Mouse (Mus musculus): ENCODE data around the gene Dchs1.
"Not testable (repeated sequence)": the region's sequence is repeated elsewhere in the genome, so short reads cannot be mapped to it uniquely, and the experiment has no call there.

Gene Dchs1

GRCm38 (mm10) chr7:105743246-105743925 lies 44.1 kb downstream of the Dchs1 start:
- DNase-seq (ENCODE audit: extremely low read depth, low read depth, low spot score): not testable (repeated sequence)

GRCm38 (mm10) chr7:105742539-105743215 lies 44.8 kb downstream of the Dchs1 start:
- DNase-seq (ENCODE audit: extremely low read depth, low read depth, low spot score): not testable (repeated sequence)

DNA sequence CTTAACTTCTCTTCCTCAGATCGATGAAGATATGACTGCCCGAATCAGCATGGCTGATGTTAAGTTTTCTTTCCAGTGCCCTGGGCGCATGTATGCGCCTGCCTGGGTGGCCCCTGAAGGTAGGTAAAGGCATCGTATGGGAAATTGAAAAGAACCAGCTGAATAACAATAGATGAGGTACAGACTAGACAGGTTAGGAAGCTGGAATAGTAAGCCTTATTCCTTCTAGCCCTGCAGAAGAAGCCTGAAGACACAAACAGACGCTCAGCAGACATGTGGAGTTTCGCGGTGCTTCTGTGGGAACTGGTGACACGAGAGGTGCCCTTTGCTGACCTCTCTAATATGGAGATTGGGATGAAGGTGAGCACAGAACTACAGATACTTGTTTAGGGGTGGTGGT lies 45.5 kb downstream of the Dchs1 start:
- no peak for DNase-seq (ENCODE audit: extremely low read depth, low read depth, low spot score)

- DNase-seq (ENCODE audit: extremely low read depth, low read depth, low spot score): no peak
Observed at GRCm38 (mm10) chr7:105740851-105741250, 46.6 kb downstream of the Dchs1 start.

DNA sequence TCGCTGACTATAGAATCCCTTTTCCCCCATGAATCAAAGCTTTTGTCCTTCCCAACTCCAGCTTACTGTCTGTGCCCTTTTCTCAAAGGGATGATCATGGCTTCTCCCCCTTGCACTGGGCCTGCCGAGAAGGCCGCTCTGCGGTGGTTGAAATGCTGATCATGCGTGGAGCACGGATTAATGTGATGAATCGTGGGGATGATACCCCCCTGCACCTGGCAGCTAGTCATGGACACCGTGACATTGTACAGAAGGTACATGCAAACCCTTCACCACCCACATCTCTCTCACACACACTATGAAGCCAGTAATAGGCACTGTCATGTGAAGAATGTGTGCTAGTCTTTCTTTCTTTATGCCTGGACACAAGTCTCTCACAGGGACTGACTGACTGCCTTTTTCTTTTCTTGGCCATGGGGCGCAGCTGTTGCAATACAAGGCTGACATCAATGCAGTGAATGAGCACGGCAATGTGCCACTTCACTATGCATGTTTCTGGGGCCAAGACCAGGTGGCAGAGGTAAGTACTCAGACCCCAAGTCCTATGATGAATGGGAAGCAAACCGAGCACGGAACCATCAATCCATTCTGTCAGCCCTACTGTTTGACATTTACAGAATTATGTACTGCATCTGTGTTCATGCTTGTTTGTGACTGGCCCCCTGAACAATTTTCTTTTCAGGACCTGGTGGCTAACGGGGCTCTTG lies 47.2 kb downstream of the Dchs1 start:
- no peak for DNase-seq (ENCODE audit: extremely low read depth, low read depth, low spot score)

GRCm38 (mm10) chr7:105738948-105739347 lies 48.5 kb downstream of the Dchs1 start:
- no peak for DNase-seq (ENCODE audit: extremely low read depth, low read depth, low spot score)

DNA sequence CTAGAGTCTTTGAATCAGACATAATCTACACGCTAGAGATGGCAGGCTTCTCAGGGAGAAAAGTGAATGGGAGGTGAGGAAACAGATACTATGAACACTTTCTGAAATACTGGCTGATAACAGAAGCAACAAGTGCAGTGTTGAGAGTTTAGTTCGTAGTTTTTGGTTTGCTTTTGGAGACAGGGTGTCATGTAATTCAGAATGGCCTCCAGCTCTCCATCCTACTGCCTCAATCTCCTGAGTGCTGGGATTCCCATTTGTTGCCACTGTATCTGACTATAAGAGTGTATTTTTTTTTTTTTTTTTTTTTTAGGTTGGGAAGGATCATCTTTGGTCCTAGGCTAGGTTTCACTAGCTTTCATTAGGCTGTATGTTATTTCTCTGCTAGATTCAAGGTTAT lies 49.2 kb downstream of the Dchs1 start:
- DNase-seq (ENCODE audit: extremely low read depth, low read depth, low spot score): no peak

DNA sequence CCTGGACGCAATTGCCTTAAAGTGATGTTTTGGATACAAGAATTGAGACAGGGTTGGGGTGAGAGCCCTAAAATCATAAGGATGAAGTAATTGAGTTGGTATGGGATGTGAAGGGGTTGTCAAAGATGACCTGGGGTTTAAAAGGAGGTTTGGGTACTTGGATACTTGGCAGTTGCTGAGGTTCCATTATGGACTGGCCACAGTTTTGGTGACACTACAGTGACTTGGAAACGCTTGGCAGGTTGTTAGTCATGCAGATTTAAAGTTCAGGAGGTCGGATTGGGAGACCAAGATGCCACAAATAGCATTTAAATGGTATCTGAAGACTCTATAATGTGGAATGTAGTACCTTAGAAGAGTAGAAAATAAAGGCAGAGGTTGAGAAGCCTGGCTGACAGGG lies 49.8 kb downstream of the Dchs1 start:
- DNase-seq (ENCODE audit: extremely low read depth, low read depth, low spot score): no peak

DNA sequence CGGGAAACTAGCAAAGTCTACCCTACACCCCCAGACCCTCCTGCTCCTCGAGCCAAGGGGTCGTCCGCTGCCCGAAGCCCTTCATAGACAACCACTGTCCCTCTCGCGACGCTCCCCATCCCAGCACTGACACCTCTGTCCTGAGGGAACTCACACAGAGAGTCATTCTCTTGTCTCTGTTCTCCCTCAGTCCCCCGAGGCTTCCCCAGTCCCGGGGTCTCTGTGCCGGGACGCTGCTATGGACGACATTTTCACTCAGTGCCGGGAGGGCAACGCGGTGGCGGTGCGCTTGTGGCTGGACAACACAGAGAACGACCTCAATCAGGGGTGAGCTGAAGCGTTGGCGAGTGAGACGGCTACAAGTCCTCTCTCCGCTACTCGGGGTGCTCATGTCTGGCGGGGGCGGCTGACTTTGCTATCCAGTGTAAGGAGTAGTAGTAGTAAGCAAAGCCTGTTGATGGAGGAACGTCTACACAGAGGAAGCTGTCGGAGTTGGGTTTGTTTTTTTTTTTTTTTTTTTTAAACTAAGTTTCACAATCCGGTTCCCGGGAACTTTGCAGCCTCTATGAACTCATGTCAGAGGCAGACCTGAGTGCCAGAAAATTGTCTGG lies 50.4 kb downstream of the Dchs1 start, which contains the start of gene Rrp8:
Rrp8 (minus strand) TSS at position 475 of the 611 bp plus-strand sequence.
- DNase-seq (ENCODE audit: extremely low read depth, low read depth, low spot score): no peak

GRCm38 (mm10) chr7:105736264-105736901 lies 51.1 kb downstream of the Dchs1 start, which contains the start of gene Ilk:
TSS of gene Ilk (plus strand) at chr7:105736592.
- DNase-seq (ENCODE audit: extremely low read depth, low read depth, low spot score): no peak

DNA sequence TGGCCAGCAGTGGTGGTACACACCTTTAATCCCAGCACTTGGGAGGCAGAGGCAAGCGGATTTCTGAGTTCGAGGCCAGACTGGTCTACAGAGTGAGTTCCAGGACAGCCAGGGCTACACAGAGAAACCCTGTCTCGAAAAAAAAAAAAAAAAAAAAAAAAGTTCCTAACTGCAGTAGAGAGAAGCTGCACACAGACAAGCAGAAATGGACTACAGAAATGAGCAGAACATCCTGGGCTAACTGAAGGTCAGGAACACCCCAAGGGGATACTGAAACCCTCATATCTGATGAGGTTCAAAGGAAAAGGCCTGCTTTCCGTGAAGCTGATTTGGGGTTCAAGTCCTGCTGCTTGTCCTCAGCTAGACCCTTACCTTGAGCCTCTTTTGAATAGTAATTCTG lies 52.0 kb downstream of the Dchs1 start:
- not testable (repeated sequence) for DNase-seq (ENCODE audit: extremely low read depth, low read depth, low spot score)

GRCm38 (mm10) chr7:105734826-105735225 lies 52.6 kb downstream of the Dchs1 start:
- no peak for DNase-seq (ENCODE audit: extremely low read depth, low read depth, low spot score)

DNA sequence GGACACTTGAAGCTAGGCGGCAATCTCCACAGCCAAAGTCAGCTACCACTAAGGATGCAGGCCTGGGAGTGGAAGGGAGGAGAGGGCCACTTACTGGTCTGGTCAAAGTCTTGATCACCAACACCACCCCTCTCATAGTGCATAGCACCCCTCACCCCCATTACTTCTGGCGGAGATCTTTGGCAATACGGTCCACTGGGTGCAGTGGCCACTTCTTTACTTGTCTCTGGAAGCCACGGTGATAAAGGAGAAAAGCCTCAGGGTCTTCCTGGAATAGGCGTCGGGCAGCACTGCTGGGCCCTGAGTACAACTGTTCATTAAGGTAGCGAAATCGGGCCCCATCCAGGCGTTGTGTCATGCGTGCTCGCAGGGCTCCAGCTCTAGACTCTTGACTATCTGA lies 53.6 kb downstream of the Dchs1 start:
- DNase-seq (ENCODE audit: extremely low read depth, low read depth, low spot score): no peak

DNA sequence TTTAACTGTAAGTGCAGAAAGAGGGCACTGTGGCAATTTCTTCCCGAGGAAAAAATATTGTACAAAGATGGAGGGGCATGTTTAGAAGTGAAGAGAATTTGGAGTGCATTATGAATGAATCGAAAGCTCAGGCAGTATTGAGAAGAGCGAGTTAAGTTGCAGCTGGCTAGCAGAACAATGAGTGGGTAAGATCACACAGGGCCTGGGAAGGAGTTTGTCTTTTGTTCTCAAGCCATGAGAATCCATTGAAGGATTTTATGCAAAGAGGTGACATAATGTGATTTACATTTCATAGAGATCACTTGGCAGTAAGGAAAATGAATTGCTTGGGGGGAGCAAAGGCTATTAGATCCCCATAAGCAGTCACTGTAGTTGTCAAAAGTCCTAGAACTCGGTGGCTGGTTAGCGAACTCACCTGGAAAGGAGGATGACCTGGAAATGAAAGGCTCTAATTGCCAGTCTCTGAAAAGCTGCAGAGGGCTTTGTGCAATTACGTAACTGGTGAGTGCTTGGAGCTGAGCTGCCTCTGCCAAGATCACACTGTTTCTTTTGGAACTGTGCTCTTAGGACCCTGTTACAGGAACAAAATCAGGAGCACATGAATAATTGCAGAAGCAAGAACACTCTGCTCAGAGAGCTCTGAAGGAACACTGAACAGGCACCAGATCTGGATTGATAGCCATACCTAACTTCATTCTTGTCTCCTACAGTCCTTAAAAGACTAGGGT lies 58.6 kb downstream of the Dchs1 start:
- DNase-seq (ENCODE audit: extremely low read depth, low read depth, low spot score): no peak

- no peak for DNase-seq (ENCODE audit: extremely low read depth, low read depth, low spot score)
Observed at GRCm38 (mm10) chr7:105726980-105727325, 60.5 kb downstream of the Dchs1 start.

GRCm38 (mm10) chr7:105726144-105726979 lies 61.1 kb downstream of the Dchs1 start:
- DNase-seq (ENCODE audit: extremely low read depth, low read depth, low spot score): no peak

DNA sequence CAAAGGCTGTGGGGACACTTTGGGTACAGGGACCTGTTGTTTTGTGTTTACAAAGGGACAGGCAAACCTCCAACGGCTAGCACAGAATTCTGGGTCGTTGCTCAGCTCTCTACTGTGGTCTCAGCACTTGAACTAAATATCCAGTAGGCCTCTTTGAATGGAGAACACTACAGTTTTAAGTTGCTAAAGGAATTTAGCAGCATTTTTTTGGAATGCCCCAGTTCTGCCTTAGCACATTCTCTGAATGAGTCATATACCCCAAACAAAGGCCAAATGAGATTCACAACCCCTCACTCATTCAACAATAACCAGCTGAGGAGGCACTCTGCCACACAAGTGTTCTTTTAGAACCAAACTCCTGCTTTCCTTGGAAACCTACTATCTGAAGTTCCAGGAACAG lies 65.5 kb downstream of the Dchs1 start:
- no peak for DNase-seq (ENCODE audit: extremely low read depth, low read depth, low spot score)

DNA sequence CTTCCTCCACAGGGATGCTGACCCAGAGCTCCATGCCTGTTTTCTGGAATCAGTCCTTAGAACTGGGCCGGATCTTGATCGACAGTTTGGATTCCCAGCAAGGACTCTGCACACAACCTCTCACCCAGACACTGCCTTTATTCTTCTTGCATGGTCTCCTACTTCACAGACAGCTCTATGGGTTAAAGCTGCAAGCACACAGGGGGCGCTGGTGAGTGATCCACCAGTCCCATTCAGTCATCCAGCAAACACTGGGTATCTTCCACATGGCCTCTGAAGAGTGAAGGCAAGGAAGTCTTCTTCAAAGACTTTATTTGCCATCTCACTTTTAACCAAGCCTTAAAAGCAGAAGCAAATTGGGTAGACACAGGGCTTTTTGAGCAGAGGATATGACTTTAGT lies 72.1 kb downstream of the Dchs1 start:
- no peak for DNase-seq (ENCODE audit: extremely low read depth, low read depth, low spot score)

DNA sequence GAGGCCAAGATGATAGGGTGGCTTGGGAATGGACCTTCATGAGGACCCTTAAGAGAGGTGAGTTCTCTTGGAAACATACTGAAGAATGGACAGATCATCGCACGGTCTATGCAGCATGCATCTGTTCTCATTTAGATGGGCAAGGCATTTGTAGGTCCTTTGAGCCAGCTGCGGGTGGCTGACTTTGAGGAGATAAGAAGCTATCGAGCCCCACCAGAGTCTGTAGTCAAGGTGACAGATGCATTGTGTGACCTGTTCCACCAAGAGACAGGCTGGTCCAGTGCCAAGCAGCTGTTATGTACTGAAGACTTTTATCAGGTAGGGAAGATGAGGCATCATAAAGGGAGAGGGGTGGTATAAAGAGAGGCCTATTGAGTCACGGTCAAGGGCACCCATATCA lies 78.7 kb downstream of the Dchs1 start:
- no peak for DNase-seq (ENCODE audit: extremely low read depth, low read depth, low spot score)

- no peak for DNase-seq (ENCODE audit: extremely low read depth, low read depth, low spot score)
Observed at GRCm38 (mm10) chr7:105703816-105704215, 83.6 kb downstream of the Dchs1 start.
